Mouse (Mus musculus) cerebellum, adult 9-10 months (tissue): Measurements from ENCODE around the gene Gm4297.
"Not testable (repeated sequence)": the region's sequence is repeated elsewhere in the genome, so short reads cannot be mapped to it uniquely, and the experiment has no call there.

Experiments
- DNase-seq: peaks from one replicate; pipeline ENCODE4 v3.0.0; 2022

Gene Gm4297

DNA sequence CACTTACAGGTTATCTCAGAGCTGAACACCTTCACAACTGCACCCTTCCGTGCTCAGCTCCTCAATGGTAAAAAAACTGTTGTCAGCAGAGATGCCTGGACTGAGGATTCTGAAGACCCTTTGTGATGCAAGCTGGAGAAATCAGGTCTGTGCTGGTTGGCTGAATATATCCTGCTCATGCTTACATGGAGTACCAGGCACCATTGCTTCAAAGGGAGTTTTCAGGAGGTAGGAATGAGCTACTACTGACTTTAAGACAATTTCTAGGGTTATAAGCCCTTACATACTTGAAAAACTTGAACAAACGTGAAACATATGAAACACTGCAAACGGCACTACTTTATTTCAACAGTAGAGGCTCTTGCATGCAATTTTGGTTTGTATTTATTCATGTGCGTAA, at the start of gene Gm4297:
Gene Gm4297 (minus strand): TSS at position 101 of the 400 bp plus-strand sequence.
- DNase-seq, result not testable (repeated sequence)
